Mouse (Mus musculus): ENCODE results near the gene Plch2.

GRCm38 (mm10) chr4:154960690-154961225 is 95.8 kb downstream of the Plch2 start, which contains the start of gene Hes5:
- TF ChIP-seq CTCF (IDR thresholded peaks at IDR 0.05; ENCODE audit: insufficient read depth, low read depth, low read length) (no peak), POLR2A (IDR thresholded peaks at IDR 0.05; ENCODE audit: insufficient read depth, low read depth, low read length) (peak; percentile 62; the same call in 1 of the 2 replicates)

Data from olfactory bulb, adult 2 months (tissue).